Mouse (Mus musculus): ENCODE results near the gene Abhd16a.
A peak's percentile ranks its signal among the peaks of the same experiment; 100 is the strongest.

Gene Abhd16a

DNA sequence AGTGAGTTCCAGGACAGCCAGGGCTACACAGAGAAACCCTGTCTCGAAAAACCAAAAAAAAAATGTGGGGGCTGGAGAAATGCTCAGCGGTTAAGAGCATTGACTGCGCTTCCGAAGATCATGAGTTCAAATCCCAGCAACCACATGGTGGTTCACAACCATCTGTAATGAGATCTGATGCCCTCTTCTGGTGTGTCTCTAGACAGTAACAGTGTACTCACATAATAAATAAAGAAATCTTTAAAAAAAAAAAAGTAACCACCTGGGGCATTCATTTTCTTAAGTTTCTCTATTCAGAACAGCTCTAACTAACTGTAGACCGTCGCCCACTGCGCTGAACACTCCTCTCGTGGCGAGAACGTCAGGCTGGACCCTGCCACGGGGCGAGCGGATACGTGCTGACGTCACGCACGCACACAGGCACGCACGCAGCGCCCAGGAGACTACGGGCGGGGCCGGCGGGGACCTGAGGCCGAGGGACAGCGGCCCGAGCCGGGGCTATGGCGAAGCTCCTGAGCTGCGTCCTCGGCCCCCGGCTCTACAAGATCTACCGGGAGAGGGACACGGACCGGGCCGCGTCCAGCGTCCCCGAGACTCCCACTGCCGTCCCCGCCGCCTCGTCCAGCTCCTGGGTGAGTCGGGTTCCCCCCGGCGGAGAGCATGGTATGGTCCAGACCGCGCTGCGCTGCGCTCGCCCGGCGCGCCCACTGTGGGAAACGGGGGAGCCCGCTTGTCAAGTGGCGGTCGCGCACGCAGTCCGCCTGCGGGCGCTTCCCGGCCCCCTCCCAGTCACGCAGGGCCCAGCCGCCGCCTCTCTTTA is at the start of gene Abhd16a:
Abhd16a (plus strand) TSS at position 439 of the 820 bp plus-strand sequence.
- peak; percentile 94 for DNase-seq

DNA sequence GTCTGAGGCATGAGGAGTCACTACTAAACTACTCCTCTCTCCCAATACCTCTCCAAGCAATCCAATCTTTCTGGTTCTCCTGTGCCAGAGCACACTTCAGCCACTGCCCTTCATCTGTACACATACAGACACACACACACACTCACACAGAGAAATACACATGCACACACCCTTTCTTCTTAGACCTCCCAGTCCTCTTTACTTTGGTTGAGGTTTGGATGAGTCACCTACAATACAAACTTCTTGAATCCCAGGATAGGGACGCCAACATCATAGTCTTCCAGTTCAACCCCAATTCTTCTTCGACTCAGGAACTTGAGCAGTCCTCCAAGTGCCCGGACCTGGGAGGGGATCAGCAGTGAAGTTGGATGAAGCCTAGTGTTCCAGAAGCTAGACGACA is 45.3 kb upstream of the Abhd16a start:
- DNase-seq: no peak

DNA sequence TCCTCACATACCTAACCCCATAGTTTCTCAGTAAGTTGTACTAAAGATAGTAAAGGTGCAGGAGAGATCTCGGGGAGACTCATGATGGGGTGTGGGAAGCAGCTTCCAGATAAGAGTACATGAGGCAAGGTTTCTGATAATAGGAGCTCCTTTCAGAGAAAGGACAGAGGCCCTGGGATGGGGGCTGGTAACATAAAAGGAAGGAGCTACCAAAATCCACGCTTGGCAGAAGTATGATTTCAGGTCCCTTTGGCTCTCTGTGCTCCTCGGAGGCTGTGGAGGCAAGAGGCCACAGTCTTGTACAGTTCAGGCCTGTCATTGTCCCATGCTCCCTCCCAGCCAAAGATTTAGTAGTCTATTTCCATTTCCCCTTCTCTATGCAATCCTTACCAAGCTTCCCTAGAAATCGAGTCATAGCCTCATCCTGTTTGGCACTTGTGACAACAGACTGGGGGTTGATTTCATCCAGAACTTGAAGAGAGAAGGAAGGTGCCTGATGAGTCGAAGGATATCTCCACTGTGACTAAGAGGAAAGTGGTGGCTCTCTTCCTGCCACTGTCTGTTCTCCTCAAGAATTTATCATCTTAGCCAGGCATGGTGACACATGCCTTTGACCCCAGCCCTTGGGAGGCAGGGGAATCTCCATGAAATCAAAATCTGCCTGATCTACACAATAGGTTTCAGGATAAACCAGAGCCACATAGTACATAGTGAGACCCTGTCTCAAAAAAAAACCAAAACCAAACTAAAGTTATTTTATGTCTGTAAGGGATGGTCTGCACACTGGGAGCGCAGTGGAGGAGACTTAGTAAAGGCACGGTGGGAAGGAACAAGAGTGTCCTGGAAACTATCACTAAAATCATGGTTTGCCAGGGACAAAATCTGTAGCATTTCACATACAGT is 43.9 kb upstream of the Abhd16a start:
- no peak for DNase-seq

DNA sequence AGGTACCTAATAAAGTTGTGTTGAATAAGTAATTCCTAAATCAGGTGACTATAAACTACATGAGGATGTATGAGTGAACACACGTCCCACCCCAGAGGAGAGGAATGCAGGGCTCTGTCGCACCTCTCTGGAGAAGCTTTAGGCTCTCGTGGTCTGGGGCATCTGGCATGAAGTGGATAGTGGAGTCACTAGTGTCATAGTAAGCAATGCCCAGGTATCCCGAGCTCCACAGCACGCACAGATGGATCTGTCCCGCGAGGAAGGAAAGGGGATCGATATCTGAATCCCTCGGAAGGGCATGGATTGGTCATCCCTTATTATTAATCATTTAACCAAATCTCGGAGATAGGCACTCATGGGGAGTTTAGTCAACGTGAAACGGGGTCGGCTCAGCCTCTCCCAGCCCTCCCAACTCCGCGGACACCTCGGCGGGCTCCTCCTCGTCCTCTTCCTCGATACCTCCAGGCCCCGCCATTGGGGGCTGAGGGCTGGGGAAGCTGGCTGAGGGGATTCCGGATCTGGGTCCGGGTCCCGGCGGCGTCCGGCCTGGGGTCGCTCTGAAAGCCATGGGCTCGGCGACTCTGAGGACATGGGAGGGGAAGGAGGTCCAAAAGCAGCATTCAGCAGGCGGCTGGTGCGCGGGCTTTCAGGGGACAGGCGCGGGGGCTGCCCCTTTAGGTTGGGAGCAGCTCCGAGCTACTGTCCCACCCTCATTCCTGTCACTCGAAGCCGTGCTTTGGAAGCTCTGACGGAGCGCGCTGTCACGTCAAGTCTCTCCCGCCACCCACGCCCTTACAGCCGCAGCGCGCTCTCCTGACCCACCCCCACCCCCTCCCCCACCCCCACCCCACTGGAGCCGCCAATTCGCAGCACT is 43.0 kb upstream of the Abhd16a start:
- DNase-seq: peak; percentile 40

GRCm38 (mm10) chr17:35046681-35047455 is 42.2 kb upstream of the Abhd16a start, which contains the start of gene Msh5:
Msh5 (minus strand) TSS chr17:35046745.
- DNase-seq: peak; percentile 94

- no peak for DNase-seq
Observed at GRCm38 (mm10) chr17:35047688-35048087, 41.4 kb upstream of the Abhd16a start.

DNA sequence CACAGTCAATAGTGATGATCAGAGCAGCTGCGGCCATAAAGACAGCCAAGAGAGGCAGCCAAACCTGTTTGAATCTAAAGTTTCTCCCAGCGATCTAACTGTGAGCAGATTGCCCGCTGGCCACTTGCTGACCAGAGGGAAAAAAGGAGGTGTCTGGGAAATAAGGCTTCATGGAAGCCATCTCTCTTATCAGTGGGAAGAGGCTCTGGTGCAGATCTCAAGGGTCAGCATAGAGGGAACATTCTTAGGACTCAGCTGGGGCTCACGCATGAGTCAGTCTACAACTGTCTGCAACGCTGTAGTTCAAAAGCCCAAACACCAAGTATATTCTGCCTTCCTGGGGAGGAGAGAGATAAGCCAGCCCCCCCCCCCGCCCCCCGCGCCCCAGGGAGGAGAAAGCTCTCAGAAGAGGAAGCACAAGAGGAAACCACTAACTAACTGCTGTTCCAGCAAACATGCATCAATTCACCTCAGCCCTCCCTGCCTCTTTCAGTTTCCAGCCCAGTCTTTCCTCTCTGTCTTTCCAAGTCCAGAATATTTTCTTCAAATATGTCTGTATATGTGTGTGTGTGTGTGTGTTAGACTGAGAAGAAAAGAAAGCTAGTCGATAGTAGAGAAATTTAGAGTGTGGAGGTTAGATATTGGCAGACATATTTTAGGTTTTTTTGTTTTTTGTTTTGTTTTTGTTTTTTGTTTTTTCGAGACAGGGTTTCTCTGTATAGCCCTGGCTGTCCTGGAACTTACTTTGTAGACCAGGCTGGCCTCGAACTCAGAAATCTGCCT is 40.7 kb upstream of the Abhd16a start:
- DNase-seq: no peak

DNA sequence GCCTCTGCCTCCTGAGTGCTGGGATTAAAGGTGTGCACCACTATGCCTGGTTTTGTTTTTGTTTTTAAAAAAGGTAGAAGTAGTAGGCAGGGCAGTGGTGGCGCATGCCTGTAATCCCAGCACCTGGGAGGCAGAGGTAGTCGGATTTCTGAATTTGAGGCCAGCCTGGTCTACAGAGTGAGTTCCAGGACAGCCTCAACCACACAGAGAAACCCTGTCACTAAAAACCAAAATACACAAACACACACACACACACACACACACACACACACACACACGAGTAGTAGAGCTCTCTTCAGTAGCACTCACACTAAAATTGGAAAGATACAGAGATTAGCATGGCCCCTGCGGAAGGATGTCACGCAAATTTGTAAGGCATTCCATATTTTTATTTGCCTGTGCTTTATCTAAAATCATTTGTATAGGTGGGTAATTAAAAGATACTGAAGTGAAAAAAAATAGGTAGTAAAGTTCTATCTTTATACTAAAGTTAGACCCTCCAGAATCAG is 40.1 kb upstream of the Abhd16a start:
- DNase-seq: no peak

GRCm38 (mm10) chr17:35049561-35050016 is 39.5 kb upstream of the Abhd16a start, which contains the start of gene Clic1:
Clic1 (plus strand) TSS chr17:35049966.
- DNase-seq: no peak

DNA sequence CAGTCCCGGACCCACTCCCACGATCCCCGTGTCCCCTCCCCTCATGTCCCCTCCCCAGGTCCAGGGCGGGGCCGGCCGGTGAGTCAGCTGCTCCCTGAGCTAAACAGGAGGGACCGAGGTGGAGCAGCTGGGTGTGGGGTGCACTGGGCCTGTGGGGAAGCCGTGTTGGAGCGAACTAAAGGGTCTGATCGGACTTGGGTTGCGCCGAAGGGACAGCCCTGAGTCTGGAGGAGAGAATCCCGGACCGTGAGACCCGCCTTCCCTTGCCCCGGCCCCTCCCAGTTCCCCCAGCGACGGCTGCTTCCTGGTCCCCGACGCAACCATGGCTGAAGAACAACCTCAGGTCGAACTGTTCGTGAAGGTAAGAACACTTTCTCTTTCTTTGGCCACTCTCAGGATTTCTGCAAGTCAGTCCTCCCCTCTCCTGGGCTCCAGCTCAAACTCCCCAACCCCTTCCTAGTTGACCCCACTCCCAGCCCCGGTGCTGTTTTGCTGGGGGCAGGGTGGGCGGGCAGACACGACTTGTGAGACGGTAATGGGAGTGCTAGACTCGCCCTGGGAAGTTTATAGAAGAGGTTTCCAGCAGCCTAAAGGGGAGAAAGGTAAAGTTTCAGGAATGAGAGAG is 38.8 kb upstream of the Abhd16a start:
- no peak for DNase-seq

GRCm38 (mm10) chr17:35051156-35052086 is 37.6 kb upstream of the Abhd16a start:
- no peak for DNase-seq

DNA sequence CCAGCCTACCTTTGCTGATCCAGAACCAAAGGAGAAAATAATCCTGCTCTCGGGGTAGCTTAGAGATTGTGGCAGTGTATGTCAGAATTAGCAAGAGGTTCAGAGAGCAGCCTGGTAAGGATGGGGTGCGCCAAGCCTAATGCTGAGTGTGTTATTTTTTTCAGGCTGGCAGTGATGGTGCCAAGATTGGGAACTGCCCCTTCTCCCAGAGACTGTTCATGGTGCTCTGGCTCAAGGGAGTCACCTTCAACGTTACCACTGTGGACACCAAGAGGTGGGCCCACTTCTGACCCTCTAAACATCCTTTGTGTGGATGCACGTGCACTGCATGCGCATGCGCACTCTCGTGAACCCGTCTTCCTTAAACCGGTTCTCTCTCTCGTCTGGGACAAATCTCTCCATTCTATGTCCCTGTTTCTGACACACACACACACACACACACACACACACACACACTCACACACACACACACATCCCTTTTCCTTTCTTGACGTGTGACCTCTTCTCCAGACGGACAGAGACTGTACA is 36.7 kb upstream of the Abhd16a start:
- DNase-seq: no peak

- no peak for DNase-seq
Observed at GRCm38 (mm10) chr17:35055691-35056495, 33.2 kb upstream of the Abhd16a start.

GRCm38 (mm10) chr17:35057090-35057489 is 32.0 kb upstream of the Abhd16a start:
- no peak for DNase-seq

- DNase-seq: no peak
Observed at GRCm38 (mm10) chr17:35058316-35058715, 30.7 kb upstream of the Abhd16a start.

GRCm38 (mm10) chr17:35058911-35059892 is 29.9 kb upstream of the Abhd16a start, which contains the start of gene Ddah2:
Ddah2 (plus strand) TSS chr17:35059035.
- peak; percentile 83 for DNase-seq
